ENCODE assay signal across 20 mouse cellular contexts in genomic region chr3:101103770-101104169, GRCm38 (mm10). TPM values are rescaled to one million over a fixed set of nuclear protein-coding genes. Genes with fewer than 3 reads are reported as not detected.
DNase-seq lines count a peak whose midpoint lies in the region; TF ChIP-seq lines count a peak whose summit lies in the region.
"Had no signal": no experiment of that assay in that cellular context is flagged by ENCODE, and none has a peak within 500 bp of the region (broad histone marks: within the 10 kb centered on the region; RNA-seq: fewer than 3 reads in every experiment).

No protein-coding gene starts in this region.

- no peak overlapping the region for H3K4me3 ChIP-seq in gastrocnemius, adult 2 months
- H3K4me3 ChIP-seq: heart, adult 2 months; heart, embryonic 15.5 days; layer of hippocampus, adult 2 months; limb, embryonic 15.5 days; liver, embryonic 15.5 days; stomach, embryonic 15.5 days had no signal

- H3K27ac ChIP-seq in gastrocnemius, adult 2 months, result no peak overlapping the region
- H3K27ac ChIP-seq: heart, adult 2 months; heart, embryonic 15.5 days; layer of hippocampus, adult 2 months; limb, embryonic 15.5 days; liver, embryonic 15.5 days; stomach, embryonic 15.5 days had no signal

- intact Hi-C loops in gastrocnemius, adult 2 months (cut with DNase I), result no loop called here
- intact Hi-C loops in left cerebral cortex, postnatal 25 days (cut with DNase I), result loop anchor here (5.0 to 10.0 kb wide), 2 partner anchors 56 to 271 kb away; partner anchors contain the start of gene Igsf3

- TF ChIP-seq CTCF in gastrocnemius, adult 2 months (IDR thresholded peaks at IDR 0.05), result no peak

- DNase-seq in gastrocnemius, adult 2 months, result peak; percentile 23
- no peak for DNase-seq in gastrocnemius, postnatal 4 days (ENCODE audit: low spot score in 2 of 2)
- DNase-seq in lung, postnatal 36 days, result peak; percentile 47
- DNase-seq in lung, postnatal 4 days, result no peak
- peak; percentile 52 to 82 for DNase-seq in left cerebral cortex, postnatal 25 days (ENCODE audit: low spot score in 2 of 2)
- DNase-seq in telencephalon, adult 2 months (ENCODE audit: low read depth, low spot score), result peak; percentile 60
- no peak for DNase-seq in kidney, adult 8-10 months
- DNase-seq in thymus, postnatal 10 days (ENCODE audit: low spot score in 2 of 2), result no peak
- DNase-seq: adrenal gland, postnatal 36 days; cerebellum, adult 2 months; heart, adult 2 months; kidney, postnatal 10 days; retina, postnatal 1 day; thymus, adult 2 months had no signal

RNA-seq across cellular contexts. Expression of gene Ptgfrn, which starts 6.3 kb away (rescaled TPM):
- 10 to 100 TPM in 1 of 2 experiments, 1 to 10 TPM in 1; 6.9 to 13.8 TPM for total RNA-seq in gastrocnemius, adult 2 months (2021)
- 10 to 100 TPM; 87.5 to 90.5 TPM for total RNA-seq in gastrocnemius, postnatal 4 days (2021)
- 10 to 100 TPM; 39.0 to 42.1 TPM for total RNA-seq in left cerebral cortex, postnatal 25 days (2021)
- total RNA-seq: common myeloid progenitor, adult 5-6 weeks had no signal

Comparison
In these comparisons a context has a peak if more than half of its experiments do, and no peak if none do; other contexts are left out.
1. DNase-seq: peak in gastrocnemius, adult 2 months (single experiment), lung, postnatal 36 days (single experiment), left cerebral cortex, postnatal 25 days (2 of 2) and telencephalon, adult 2 months (single experiment); none in gastrocnemius, postnatal 4 days (0 of 2), lung, postnatal 4 days (0 of 2), kidney, adult 8-10 months (0 of 2) and thymus, postnatal 10 days (0 of 2).